Mouse (Mus musculus) urinary bladder, postnatal 14 days (tissue): ENCODE measurements around the gene Cyb5r2.

ENCODE experiments used
- DNase-seq: peaks from one replicate; pipeline ENCODE4 v3.0.0; 2021; ENCODE audit warnings: low spot score

Gene Cyb5r2

DNA sequence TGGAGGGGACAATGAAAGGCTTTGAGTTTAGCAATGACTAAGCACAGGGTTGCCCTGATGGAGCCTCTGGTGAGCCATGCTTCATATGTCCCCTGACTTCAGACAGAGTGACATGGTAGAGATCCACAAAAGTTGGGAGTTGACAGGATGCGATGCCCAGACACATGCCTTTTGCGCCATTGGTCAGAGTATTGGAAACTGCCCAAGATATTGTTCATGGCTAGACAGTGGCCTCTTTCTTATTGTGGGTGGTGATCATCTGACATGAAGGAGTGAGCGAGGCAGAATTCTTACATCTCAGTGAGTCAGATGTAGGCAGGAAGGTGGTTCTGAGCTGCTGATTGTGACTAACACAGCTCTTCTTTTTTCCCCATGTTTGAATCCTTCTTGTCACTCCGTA is 35.3 kb downstream of the Cyb5r2 start:
- DNase-seq = no peak

DNA sequence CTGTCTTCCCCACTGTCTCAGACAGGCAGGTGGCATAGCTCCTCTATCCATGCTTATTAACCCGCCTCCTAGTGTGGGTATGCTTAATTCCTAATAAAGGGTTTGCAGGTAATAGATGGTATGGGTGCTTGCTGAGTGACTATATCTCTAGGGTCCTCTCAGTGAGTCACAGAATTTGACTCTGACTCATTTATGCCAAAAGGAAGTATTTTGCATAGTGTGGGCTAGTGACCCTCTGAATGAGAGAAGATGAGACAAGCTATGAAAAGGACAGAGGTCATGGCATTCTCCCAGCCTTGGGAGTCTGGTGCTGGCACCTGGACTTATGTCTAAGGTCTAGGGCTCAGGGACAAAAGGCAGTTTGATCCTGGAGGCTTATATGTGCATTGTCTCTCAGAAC is 37.1 kb downstream of the Cyb5r2 start:
- no peak for DNase-seq

DNA sequence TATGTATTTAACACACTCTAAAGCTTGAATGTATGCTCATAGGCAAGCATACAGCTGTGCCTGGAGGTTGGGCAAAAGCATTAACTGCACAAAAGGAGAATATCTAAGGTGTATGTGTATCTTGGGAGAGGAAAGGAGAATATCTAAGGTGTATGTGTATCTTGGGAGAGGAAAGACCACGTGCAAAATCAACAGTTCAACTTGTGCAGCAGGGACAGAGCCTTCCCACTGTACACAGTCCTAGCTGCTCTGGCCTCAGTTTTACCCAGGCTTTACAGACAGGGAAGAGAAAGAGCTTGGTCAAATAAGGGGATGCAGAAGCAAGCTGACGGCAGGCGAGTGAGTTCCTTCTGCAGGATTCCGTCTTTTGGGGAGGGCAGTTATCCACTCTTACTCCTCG is 43.8 kb downstream of the Cyb5r2 start:
- no peak for DNase-seq

DNA sequence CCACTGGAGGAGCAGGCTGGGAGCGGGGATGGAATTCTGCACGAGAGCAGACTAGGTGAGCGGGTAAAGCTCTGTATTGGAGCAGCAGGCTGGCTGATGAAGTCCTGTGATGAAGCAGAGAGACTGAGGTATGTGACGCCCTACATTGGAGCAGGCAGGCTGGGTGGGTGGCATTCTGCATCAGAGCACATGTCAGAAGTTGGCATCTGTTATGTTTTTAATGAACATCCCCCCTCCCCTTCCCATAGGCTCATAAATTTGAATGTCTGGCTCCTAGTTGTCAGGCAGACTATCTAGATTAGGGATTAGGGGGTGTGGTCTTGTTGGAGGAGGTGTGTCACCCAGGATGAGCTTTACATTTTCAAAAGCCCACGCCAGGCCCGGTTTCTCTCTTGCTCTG is 45.1 kb downstream of the Cyb5r2 start:
- DNase-seq = no peak

DNA sequence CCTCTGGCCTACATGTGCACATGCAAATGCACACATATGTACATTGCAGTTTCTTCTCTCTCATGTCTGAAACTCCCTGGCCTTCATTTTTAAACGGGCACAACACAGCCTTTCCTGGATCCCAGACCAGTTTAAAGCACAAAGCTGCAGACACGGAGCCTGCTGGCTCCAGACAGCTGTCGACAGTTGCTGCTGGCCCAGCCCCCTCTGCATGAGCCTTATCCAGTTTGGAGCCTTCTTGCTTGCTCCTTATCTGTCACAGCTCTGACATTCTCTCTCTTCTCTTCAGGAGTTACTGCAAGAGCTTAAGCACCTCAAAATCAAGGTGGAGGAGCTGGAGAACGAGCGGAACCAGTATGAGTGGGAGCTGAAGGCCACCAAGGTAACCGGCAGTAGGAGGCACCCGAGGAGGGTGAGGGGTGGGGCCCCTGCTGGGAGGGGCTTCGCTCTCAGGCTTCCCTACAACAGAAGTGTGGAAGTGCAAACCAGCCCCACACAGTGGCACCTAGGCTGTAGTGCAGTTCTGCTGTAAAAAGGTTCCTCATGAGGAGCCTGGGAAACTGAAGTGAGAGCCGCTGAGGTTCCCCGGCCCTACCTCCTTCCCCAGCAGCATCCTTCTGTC is 49.2 kb downstream of the Cyb5r2 start:
- DNase-seq = peak; percentile 84

DNA sequence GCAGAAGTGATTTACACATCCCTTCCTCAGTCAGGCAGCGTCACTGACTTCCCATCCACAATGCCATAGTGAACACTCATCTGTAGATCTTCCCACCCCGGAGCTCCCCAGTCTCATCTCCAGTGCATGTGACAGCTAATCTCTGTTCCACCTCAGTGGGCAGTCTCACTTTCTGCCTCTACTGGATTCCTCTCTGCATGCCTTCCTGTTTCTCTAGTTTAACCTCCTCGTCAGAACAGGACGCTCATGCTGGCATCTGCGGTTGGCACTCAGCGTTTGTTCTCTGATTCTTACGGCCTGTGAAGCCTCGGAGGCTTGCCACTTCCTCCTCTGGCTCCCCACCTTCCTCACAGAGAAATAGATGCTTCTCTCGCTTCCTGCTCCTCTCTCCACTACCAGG is 50.2 kb downstream of the Cyb5r2 start:
- DNase-seq = peak; percentile 42

DNA sequence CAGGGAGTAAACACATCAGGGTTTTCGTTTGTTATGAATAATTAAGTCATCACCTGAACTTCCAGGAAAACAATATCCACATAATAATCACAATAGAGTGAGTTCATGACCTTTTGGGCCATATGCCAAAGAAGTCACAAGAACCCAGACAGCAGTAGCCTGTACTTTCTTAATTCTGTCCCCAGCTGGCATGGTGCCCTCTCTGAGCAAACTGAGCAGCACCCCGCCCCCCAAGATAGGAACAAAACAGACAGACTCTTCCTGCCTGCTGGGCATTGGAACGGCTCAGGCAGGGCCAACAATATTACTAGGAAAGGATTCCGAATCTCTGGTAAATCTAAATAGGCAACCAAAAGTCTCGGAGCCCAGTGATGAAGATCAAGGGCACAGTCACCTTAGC is 51.9 kb downstream of the Cyb5r2 start:
- DNase-seq = peak; percentile 66

DNA sequence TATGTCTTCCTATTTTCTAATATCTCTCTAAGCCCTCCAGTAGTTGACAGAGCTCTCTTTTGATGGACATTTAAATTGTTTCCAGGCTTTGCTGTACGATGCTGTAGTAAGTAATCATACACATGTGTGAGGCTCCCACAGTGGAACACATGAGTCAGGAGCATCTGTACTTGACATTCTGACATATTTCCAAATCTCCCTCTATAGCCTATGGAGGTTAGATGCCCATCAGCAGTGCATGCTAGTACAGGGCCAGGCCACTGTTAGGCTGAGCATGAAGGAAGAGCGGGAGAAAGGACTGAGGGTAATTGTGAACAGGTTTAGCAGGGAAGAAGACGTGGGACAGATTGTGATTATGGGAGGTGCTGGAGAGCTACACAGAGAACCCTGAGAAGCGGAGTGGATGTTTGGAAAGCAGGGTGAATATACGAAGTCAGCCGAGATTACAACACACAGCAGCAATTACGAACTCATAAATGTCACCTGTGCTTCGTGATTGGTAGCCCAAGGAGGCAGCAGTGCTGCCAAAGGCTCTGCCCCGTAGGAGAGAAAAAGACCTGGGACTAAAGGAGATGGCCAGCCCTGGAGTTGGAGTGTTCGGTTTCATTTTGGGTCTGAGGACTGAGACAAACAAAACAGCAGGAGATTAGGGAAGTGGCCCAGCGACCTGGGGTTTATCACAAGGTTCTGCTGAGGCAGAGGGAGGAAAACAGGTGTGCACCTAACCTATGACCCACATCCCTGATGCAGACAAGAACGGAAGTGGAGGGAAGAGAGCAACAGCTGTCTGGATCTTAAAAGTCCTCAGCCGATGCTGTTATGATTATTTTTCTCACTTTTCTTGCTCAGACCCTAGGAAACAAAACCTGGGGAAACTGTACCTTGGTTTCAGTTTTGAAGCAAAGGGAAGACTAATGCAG is 55.1 kb downstream of the Cyb5r2 start:
- DNase-seq = no peak

DNA sequence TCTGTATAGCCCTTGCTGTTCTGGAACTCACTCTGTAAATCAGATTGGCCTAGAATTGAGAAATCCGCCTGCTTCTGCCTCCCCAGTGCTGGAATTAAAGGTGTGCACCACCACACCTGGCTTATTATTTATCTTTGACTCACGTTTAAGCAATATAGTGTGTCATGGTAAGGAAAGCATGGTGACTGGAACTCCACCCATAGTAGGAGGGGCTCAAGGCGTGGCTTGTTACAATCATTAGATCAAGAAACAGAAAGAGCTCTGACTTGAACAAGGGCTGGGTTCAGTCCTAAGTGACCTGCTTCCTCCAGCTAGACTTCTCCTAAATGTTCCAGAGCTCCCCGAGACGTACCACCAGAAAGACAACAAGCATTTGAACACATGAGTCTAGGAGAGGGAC is 57.2 kb downstream of the Cyb5r2 start:
- no peak for DNase-seq

DNA sequence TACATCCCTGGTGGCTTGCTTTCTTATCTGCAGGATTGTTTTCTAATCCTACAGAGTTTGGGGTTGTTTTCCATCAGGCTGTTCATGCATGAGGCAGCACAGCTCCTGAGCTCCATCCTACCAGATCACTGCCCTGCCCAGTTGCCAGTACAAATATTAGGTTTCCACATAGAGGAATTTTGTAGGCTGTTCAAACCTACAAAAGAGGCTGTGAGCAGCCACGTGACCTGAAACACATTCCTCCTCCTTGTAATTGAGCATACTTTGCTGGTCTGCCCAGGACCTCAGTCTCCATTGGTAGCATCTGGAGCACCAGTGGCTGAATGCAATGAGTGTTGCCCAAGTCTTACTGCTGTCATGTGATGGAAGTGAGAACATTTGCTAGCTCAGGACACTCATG is 57.9 kb downstream of the Cyb5r2 start:
- no peak for DNase-seq
